Mouse (Mus musculus): ENCODE measurements around the gene Prdm5.

DNA sequence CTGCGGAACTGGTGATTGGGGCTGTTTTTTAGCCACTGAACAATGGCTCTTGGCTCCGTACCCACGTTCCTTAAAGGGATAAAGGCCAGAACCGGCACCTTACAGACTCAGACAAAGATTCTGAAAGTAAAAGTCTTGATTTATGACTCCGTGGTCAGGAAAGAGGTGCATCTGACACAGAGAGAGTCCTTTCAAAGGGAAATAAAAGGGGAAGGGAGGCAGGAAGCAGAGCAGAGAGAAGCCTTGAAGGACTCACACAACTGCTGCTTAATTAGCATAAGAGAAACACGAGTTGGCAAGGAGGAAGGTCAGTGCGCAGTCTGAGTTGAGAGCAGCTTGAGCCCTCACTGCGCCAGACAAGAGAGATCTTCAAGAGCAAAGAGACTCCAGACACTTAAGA, 13.7 kb upstream of the Prdm5 start:
- TF ChIP-seq CTCF (IDR thresholded peaks at IDR 0.05; ENCODE audit: insufficient read depth, low read length) (no peak), POLR2A (IDR thresholded peaks at IDR 0.05; ENCODE audit: borderline replicate concordance, extremely low read depth, low read depth, low read length) (no peak)

Measured in lung, adult 2 months (tissue).